ENCODE assay signal across 7 mouse cellular contexts in genomic region chr1:64690213-64691013, GRCm38 (mm10). TPM values are rescaled to one million over a fixed set of nuclear protein-coding genes. Genes with fewer than 3 reads are reported as not detected.
DNase-seq lines count a peak whose midpoint lies in the region; ATAC-seq lines count a peak whose summit lies in the region.

Ccnyl1 (plus strand) TSS chr1:64690455.

- no peaks in the 10 kb centered on the region for H3K27me3 ChIP-seq in intestine, embryonic 16.5 days (replicated peaks; ENCODE audit: control insufficient read depth, insufficient read depth, low read length)
- H3K27me3 ChIP-seq in midbrain, embryonic 11.5 days (ENCODE audit: control insufficient read depth, insufficient read depth, low read length): no peaks in the 10 kb centered on the region

- DNase-seq in adrenal gland, adult 8-10 months: peak; percentile 99
- peak; percentile 97 for DNase-seq in embryo, embryonic 9.5 days (ENCODE audit: extremely low spot score)
- DNase-seq in gastrocnemius, postnatal 4 days (ENCODE audit: low spot score in 2 of 2): peak; percentile 93 to 98
- peak; percentile 99 for DNase-seq in left cerebral cortex, postnatal 36 days (ENCODE audit: low spot score in 2 of 2)
- peak; percentile 99 for DNase-seq in midbrain, embryonic 11.5 days (ENCODE audit: low spot score, missing footprints)
- peak; percentile 99 for DNase-seq in skeletal muscle tissue, adult 2 months (ENCODE audit: low read depth, low spot score)

- ATAC-seq in intestine, embryonic 16.5 days: peak; percentile 99
- ATAC-seq in midbrain, embryonic 11.5 days (ENCODE audit: low FRiP score): peak; percentile 99

- intact Hi-C loops in left cerebral cortex, postnatal 36 days (cut with DNase I): loop anchor here (1.0 to 5.0 kb wide), 2 partner anchors 73 to 158 kb away; partner anchors contain the start of genes Creb1 and Mettl21a

- H3K27ac ChIP-seq in intestine, embryonic 16.5 days (ENCODE audit: low read length): peak within 1 kb of the TSS; percentile 72
- H3K27ac ChIP-seq in midbrain, embryonic 11.5 days (ENCODE audit: low read depth, low read length): peak within 1 kb of the TSS; percentile 54

- H3K4me1 ChIP-seq in intestine, embryonic 16.5 days (ENCODE audit: control insufficient read depth, insufficient read depth, low read length): peaks cover 16% of the 10 kb centered on the region
- peaks cover 9% of the 10 kb centered on the region for H3K4me1 ChIP-seq in midbrain, embryonic 11.5 days (ENCODE audit: control insufficient read depth, insufficient read depth, low read length)

- under 1% methylated on average over 67 of the region's 71 CpGs for WGBS in intestine, embryonic 16.5 days
- under 1% methylated on average over 65 of the region's 71 CpGs for WGBS in midbrain, embryonic 11.5 days

- H3K4me2 ChIP-seq in intestine, embryonic 16.5 days (ENCODE audit: low read depth, low read length): peak within 1 kb of the TSS; percentile 88
- H3K4me2 ChIP-seq in midbrain, embryonic 11.5 days: peak within 1 kb of the TSS; percentile 80

- H3K9me3 ChIP-seq in intestine, embryonic 16.5 days (ENCODE audit: control insufficient read depth, low read length): no peaks in the 10 kb centered on the region
- no peaks in the 10 kb centered on the region for H3K9me3 ChIP-seq in midbrain, embryonic 11.5 days (ENCODE audit: control insufficient read depth, low read length)

- peak within 1 kb of the TSS; percentile 89 for H3K9ac ChIP-seq in intestine, embryonic 16.5 days (ENCODE audit: low read depth, low read length)
- peak within 1 kb of the TSS; percentile 89 for H3K9ac ChIP-seq in midbrain, embryonic 11.5 days (ENCODE audit: low read length)

- no peaks in the 10 kb centered on the region for H3K36me3 ChIP-seq in intestine, embryonic 16.5 days (ENCODE audit: control insufficient read depth, insufficient read depth, low read length)
- H3K36me3 ChIP-seq in midbrain, embryonic 11.5 days (ENCODE audit: control insufficient read depth, insufficient read depth, low read length): no peaks in the 10 kb centered on the region

- H3K4me3 ChIP-seq in intestine, embryonic 16.5 days (ENCODE audit: low read length): peak within 1 kb of the TSS; percentile 86
- peak within 1 kb of the TSS; percentile 87 for H3K4me3 ChIP-seq in midbrain, embryonic 11.5 days (ENCODE audit: low read depth, low read length)

RNA-seq across cellular contexts. Expression of gene Ccnyl1, which starts in this region (rescaled TPM):
- 10 to 100 TPM; 12.0 to 15.6 (median 13.6) TPM for total RNA-seq in adrenal gland, adult 8-10 months (2022)
- 10 to 100 TPM; 21.9 to 27.4 TPM for total RNA-seq in gastrocnemius, postnatal 4 days (2021)
- polyA plus RNA-seq in intestine, embryonic 16.5 days (2015; fragmentation: Nextera tagmentation; extraction: Ambion mirVana): 3.8 TPM in 2 replicates
- 10 to 100 TPM; 20.2 to 21.5 TPM for total RNA-seq in left cerebral cortex, postnatal 36 days (2021)
- polyA plus RNA-seq in midbrain, embryonic 11.5 days (2014; fragmentation: Nextera tagmentation; extraction: Ambion mirVana): 10.2 and 12.9 TPM in 2 replicates

Comparison
In these comparisons a context has a peak if more than half of its experiments do, and no peak if none do; other contexts are left out.
1. Peak in every context shown above with its lines: DNase-seq, ATAC-seq, H3K4me3 ChIP-seq and H3K27ac ChIP-seq.